Mouse (Mus musculus) left cerebral cortex, adult 11 months (tissue): ENCODE measurements around the gene Ch25h.

Experiments
- DNase-seq: peaks from one replicate; pipeline ENCODE4 v3.0.0; 2022; ENCODE audit warnings: low spot score

Gene Ch25h

DNA sequence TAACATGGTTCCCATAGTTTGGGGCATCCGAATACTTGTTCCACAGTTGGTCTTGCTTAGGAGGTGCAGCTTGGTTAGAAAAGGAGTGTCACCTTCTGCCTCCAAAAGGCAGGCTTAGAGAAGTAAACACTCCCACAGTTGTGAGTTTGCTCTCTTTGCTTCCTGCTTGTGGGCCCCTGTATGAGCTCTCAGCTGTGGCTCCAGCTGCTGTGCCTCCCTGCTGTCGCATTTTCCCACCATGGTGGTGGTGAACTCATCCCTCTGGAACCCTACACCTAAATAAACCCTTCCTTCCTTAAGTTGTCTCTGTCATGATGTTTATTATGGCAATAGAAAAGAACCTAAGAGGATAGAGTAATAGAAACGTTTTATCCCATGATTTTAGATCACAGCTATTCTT is 6.2 kb downstream of the Ch25h start:
- DNase-seq: no peak

GRCm38 (mm10) chr19:34468216-34468615 is 6.7 kb downstream of the Ch25h start:
- no peak for DNase-seq

GRCm38 (mm10) chr19:34464453-34464852 is 10.5 kb downstream of the Ch25h start:
- DNase-seq: no peak

- no peak for DNase-seq
Measured at GRCm38 (mm10) chr19:34461451-34462019, 13.4 kb downstream of the Ch25h start.

- no peak for DNase-seq
Measured at GRCm38 (mm10) chr19:34450784-34451370, 24.1 kb downstream of the Ch25h start.

GRCm38 (mm10) chr19:34448851-34449250 is 26.1 kb downstream of the Ch25h start:
- no peak for DNase-seq

GRCm38 (mm10) chr19:34445410-34446012 is 29.5 kb downstream of the Ch25h start:
- no peak for DNase-seq

DNA sequence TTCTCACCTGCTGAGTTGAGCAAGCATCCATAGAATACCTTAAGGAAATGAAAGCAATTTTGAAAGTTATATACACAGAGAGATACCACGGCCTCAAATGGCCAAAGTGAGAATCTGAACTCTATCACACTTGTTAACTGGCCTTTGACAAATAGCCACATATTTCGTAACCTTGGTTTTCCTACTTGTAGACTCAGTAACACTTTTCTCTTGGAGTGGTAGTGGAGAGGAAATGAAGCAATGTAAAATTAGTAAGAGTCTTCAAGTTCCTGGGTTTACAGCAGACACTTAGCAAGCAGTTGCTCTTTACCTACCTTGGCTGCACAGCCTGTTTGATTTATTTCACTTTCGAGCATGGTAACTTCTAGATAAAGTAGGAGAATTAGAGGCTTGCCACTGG is 30.2 kb downstream of the Ch25h start:
- no peak for DNase-seq

DNA sequence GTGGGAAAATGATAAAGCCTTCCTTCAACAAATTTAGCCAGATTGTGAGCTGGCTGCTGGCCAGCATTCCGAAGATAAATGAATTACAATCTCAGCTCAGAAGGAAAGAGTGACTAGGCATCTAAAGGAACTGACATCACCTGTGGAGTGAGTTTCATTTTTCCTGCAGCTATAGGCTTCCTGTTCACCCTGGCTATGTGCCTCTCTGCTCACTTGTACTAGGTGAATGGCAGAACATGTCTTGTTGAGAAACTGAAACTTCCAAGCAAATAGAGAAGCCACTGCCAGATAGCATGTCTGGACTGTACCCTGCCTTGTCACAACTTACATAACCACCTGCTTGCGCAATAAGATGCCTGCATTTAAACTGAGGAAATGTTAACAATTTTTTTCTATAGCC is 33.0 kb downstream of the Ch25h start:
- DNase-seq: no peak

- DNase-seq: no peak
Measured at GRCm38 (mm10) chr19:34435197-34435611, 39.8 kb downstream of the Ch25h start.

- no peak for DNase-seq
Measured at GRCm38 (mm10) chr19:34431314-34431713, 43.6 kb downstream of the Ch25h start.

GRCm38 (mm10) chr19:34423783-34424335 is 51.1 kb downstream of the Ch25h start:
- DNase-seq: no peak
